Mouse (Mus musculus): ENCODE measurements around the gene Pdss2. TPM values are rescaled to one million over a fixed set of nuclear protein-coding genes. Genes with fewer than 3 reads are reported as not detected.

Gene Pdss2
- total and polyA plus RNA-seq, 2 experiments from 2014 or later = 17.6 TPM

DNA sequence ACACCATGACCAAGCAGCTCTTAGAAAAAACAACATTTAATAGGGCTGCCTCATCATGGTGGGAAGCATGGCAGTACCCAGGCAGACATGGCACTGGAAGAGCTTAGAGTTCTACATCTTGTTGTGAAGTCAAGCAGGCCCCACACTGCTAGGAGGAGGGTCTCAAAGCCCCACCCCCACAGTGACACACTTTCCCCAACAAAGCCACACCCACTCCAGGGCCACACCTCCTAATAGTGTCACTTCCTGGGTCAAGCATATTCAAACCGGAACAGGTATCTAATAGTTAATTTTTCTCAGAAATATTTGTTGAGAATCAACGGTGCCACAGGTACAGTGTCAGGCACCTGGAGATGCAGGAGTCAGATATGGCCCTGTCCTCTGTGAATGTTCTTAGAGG is 244.9 kb downstream of the Pdss2 start:
- DNase-seq (ENCODE audit: low spot score) = no peak
- no peaks in the 10 kb centered on the region for H3K9me3 ChIP-seq (ENCODE audit: low read length)
- no peaks in the 10 kb centered on the region for H3K4me1 ChIP-seq (ENCODE audit: insufficient read depth, low read length)
- no peaks in the 10 kb centered on the region for H3K36me3 ChIP-seq (ENCODE audit: insufficient read depth, low read length)
- H3K9ac ChIP-seq (replicated peaks; ENCODE audit: low read length, poor library complexity, severe bottlenecking) = no peak overlapping the region
- 90% methylated on average over 2 of the region's 2 CpGs for WGBS
- H3K27me3 ChIP-seq (ENCODE audit: insufficient read depth, low read length) = no peaks in the 10 kb centered on the region
- no peak for ATAC-seq (ENCODE audit: low FRiP score)
- TF ChIP-seq CTCF (IDR thresholded peaks at IDR 0.05) = no peak
- H3K4me2 ChIP-seq (ENCODE audit: low read depth, low read length, poor library complexity, severe bottlenecking) = no peak overlapping the region
- H3K27ac ChIP-seq (ENCODE audit: low read depth, low read length) = no peak overlapping the region
- no peak overlapping the region for H3K4me3 ChIP-seq (ENCODE audit: low read depth, low read length)

DNA sequence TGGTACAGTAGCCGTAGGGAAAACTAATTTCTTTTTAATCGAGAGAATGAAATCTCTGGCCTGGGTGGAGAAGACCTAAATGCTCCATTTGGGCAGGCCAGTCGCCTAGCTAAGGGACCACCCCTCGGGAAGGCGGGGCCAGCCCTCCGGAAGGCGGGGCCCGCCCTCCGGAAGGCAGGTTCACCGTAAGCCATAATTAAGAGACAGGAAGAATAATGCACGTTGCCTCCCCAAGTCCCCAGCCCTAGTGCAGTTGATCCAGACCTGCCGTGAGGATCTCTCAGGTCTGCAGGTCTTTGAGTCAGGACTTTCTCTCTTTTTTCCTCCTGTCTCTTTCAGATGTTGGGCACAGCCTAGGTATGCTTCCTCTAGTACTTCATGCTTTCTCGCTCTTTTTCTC is 246.4 kb downstream of the Pdss2 start:
- 49% methylated on average over 13 of the region's 13 CpGs for WGBS
- H3K4me2 ChIP-seq (ENCODE audit: low read depth, low read length, poor library complexity, severe bottlenecking) = no peak overlapping the region
- no peak overlapping the region for H3K4me3 ChIP-seq (ENCODE audit: low read depth, low read length)
- no peaks in the 10 kb centered on the region for H3K36me3 ChIP-seq (ENCODE audit: insufficient read depth, low read length)
- H3K27ac ChIP-seq (ENCODE audit: low read depth, low read length) = no peak overlapping the region
- H3K9me3 ChIP-seq (ENCODE audit: low read length) = no peaks in the 10 kb centered on the region
- H3K9ac ChIP-seq (replicated peaks; ENCODE audit: low read length, poor library complexity, severe bottlenecking) = no peak overlapping the region
- H3K4me1 ChIP-seq (ENCODE audit: insufficient read depth, low read length) = no peaks in the 10 kb centered on the region
- ATAC-seq (ENCODE audit: low FRiP score) = no peak
- no peak for DNase-seq (ENCODE audit: low spot score)
- no peaks in the 10 kb centered on the region for H3K27me3 ChIP-seq (ENCODE audit: insufficient read depth, low read length)
- no peak for TF ChIP-seq CTCF (IDR thresholded peaks at IDR 0.05)

GRCm38 (mm10) chr10:43468293-43468692 is 247.0 kb downstream of the Pdss2 start:
- Histone ChIP-seq H3K4me2 (ENCODE audit: low read depth, low read length, poor library complexity, severe bottlenecking) (no peak overlapping the region), H3K27ac (ENCODE audit: low read depth, low read length) (no peak overlapping the region), H3K9ac (replicated peaks; ENCODE audit: low read length, poor library complexity, severe bottlenecking) (no peak overlapping the region), H3K27me3 (ENCODE audit: insufficient read depth, low read length) (no peaks in the 10 kb centered on the region), H3K36me3 (ENCODE audit: insufficient read depth, low read length) (no peaks in the 10 kb centered on the region), H3K9me3 (ENCODE audit: low read length) (no peaks in the 10 kb centered on the region), H3K4me1 (ENCODE audit: insufficient read depth, low read length) (no peaks in the 10 kb centered on the region), H3K4me3 (ENCODE audit: low read depth, low read length) (no peak overlapping the region)
- 95% methylated on average over 6 of the region's 6 CpGs for WGBS
- no peak for TF ChIP-seq CTCF (IDR thresholded peaks at IDR 0.05)
- no peak for ATAC-seq (ENCODE audit: low FRiP score)
- no peak for DNase-seq (ENCODE audit: low spot score)

- H3K4me1 ChIP-seq (ENCODE audit: insufficient read depth, low read length) = peaks cover 4% of the 10 kb centered on the region; the same call in 1 of the 2 replicates
- peak; percentile 6 for DNase-seq (ENCODE audit: low spot score)
- no peak overlapping the region for H3K4me3 ChIP-seq (ENCODE audit: low read depth, low read length)
- ATAC-seq (ENCODE audit: low FRiP score) = no peak
- H3K9ac ChIP-seq (replicated peaks; ENCODE audit: low read length, poor library complexity, severe bottlenecking) = no peak overlapping the region
- no peak overlapping the region for H3K27ac ChIP-seq (ENCODE audit: low read depth, low read length)
- peak; percentile 62 for TF ChIP-seq CTCF (IDR thresholded peaks at IDR 0.05)
- no peak overlapping the region for H3K4me2 ChIP-seq (ENCODE audit: low read depth, low read length, poor library complexity, severe bottlenecking)
- H3K36me3 ChIP-seq (ENCODE audit: insufficient read depth, low read length) = no peaks in the 10 kb centered on the region
- H3K9me3 ChIP-seq (ENCODE audit: low read length) = no peaks in the 10 kb centered on the region
- no peaks in the 10 kb centered on the region for H3K27me3 ChIP-seq (ENCODE audit: insufficient read depth, low read length)
- WGBS = 62% methylated on average over 4 of the region's 4 CpGs
Observed at GRCm38 (mm10) chr10:43475376-43475775, 254.1 kb downstream of the Pdss2 start.

DNA sequence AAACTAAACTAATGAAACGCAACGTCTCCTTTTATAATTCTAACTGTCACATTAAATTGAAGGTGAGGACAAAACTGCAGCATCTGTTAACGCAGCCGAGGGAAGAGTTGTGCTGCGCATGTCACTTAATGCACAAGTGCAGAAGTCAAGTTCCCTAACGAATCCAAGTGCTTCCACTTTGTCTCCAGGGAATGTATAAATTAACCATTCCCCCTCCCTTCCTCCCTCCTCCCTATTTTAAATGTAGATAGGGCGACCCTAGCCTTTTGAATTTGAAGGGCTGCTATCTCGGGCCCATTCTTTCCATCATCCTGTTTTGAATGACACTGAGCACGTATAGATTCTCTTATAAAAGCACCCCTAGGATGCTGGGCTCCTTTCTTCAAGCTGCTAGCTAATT is 256.2 kb downstream of the Pdss2 start:
- Histone ChIP-seq H3K9me3 (ENCODE audit: low read length) (no peaks in the 10 kb centered on the region), H3K4me3 (ENCODE audit: low read depth, low read length) (peak overlapping the region; percentile 91), H3K36me3 (ENCODE audit: insufficient read depth, low read length) (no peaks in the 10 kb centered on the region), H3K27ac (ENCODE audit: low read depth, low read length) (no peak overlapping the region), H3K4me2 (ENCODE audit: low read depth, low read length, poor library complexity, severe bottlenecking) (peak overlapping the region; percentile 99), H3K4me1 (ENCODE audit: insufficient read depth, low read length) (peaks cover 7% of the 10 kb centered on the region; the same call in 1 of the 2 replicates), H3K9ac (replicated peaks; ENCODE audit: low read length, poor library complexity, severe bottlenecking) (no peak overlapping the region; the same call in 1 of the 2 replicates), H3K27me3 (ENCODE audit: insufficient read depth, low read length) (no peaks in the 10 kb centered on the region)
- ATAC-seq (ENCODE audit: low FRiP score) = no peak
- WGBS = 8% methylated on average over 9 of the region's 9 CpGs
- TF ChIP-seq CTCF (IDR thresholded peaks at IDR 0.05) = no peak
- peak; percentile 6 for DNase-seq (ENCODE audit: low spot score)

- Histone ChIP-seq H3K4me1 (ENCODE audit: insufficient read depth, low read length) (peaks cover 7% of the 10 kb centered on the region; the same call in 1 of the 2 replicates), H3K36me3 (ENCODE audit: insufficient read depth, low read length) (no peaks in the 10 kb centered on the region), H3K4me2 (ENCODE audit: low read depth, low read length, poor library complexity, severe bottlenecking) (peak overlapping the region; percentile 99), H3K9me3 (ENCODE audit: low read length) (no peaks in the 10 kb centered on the region), H3K27ac (ENCODE audit: low read depth, low read length) (peak overlapping the region; percentile 91), H3K4me3 (ENCODE audit: low read depth, low read length) (peak overlapping the region; percentile 91), H3K9ac (replicated peaks; ENCODE audit: low read length, poor library complexity, severe bottlenecking) (peak overlapping the region; percentile 94), H3K27me3 (ENCODE audit: insufficient read depth, low read length) (no peaks in the 10 kb centered on the region)
- 1% methylated on average over 42 of the region's 42 CpGs for WGBS
- no peak for TF ChIP-seq CTCF (IDR thresholded peaks at IDR 0.05)
- ATAC-seq (ENCODE audit: low FRiP score) (peak; percentile 18), DNase-seq (ENCODE audit: low spot score) (peak; percentile 53)
Observed at GRCm38 (mm10) chr10:43477865-43478681, 256.8 kb downstream of the Pdss2 start.

Measured in midbrain, postnatal 0 days (tissue).